Mouse (Mus musculus) liver, postnatal 0 days (tissue): ENCODE measurements around the gene Mbd3l2.

Experiments
- CTCF ChIP-seq: sonication (generic); IDR thresholded peaks from 2 replicates; pipeline ENCODE4 v1.5.1; 2016; ENCODE audit warnings: antibody characterized with exemption, low read depth
- EP300 ChIP-seq: IDR thresholded peaks from 2 replicates; pipeline ENCODE4 v1.6.1; 2016; ENCODE audit warnings: antibody characterized with exemption, low read depth, mild to moderate bottlenecking

GRCm38 (mm10) chr9:18467350-18467749 is 36.9 kb downstream of the Mbd3l2 start:
- TF ChIP-seq CTCF (no peak), EP300 (no peak)
